8 mouse cellular contexts compared by ENCODE assay signal in the genomic region with DNA sequence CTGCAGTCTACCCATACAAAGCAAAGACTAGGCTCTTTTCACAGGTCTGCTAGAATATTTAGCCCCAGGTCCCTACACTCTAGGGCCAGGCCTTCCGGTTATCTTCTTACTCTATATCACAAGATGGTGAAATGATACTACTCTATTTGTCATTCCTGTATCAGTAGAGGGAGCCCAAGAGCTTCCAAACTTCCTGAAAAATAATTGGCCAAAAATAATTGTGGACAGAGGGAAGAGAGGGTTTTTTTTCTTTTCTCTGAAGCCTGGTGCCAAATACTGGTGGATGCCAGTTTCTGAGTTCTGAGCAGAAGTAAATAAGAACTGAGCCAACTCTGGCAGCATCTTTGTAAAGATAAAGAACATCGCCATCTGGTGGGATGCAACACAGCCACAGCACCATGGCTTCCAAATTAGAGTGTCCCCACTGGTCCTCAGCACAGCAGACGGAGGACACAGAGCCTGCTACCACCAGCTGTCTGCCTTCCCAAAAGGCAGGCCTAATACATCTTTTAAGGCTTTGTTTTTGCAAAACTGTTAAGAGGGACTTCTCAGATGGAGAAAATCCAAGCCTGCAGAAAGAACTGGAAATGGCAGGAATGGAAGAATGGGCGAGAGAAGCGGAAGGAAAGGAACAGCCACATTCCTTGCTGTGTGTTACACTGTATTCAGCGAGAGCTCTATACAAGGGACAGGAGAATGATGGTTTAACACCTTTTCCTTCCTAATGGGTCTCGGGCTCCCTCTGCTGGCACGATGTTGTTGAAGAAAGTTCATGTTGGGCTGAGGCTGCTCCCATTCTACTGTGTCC.
A peak's percentile ranks its signal among the peaks of the same experiment; 100 is the strongest.
DNase-seq lines count a peak whose midpoint lies in the region; ATAC-seq and TF ChIP-seq lines count a peak whose summit lies in the region.

No protein-coding gene starts in this region.

- no peak overlapping the region for H3K4me2 ChIP-seq in midbrain, embryonic 11.5 days

- TF ChIP-seq POLR2A in small intestine, adult 2 months (IDR thresholded peaks at IDR 0.05; ENCODE audit: low read depth, low read length): no peak

- peak; percentile 63 for TF ChIP-seq CTCF in left cerebral cortex, adult 2 months (IDR thresholded peaks at IDR 0.05)
- TF ChIP-seq CTCF in small intestine, adult 2 months (IDR thresholded peaks at IDR 0.05; ENCODE audit: extremely low read depth, insufficient read length, insufficient replicate concordance, low read depth, low read length): peak; percentile 29; the same call in 1 of the 2 replicates

- WGBS in midbrain, embryonic 11.5 days: 45% methylated on average over 8 of the region's 8 CpGs
- 56% methylated on average over 8 of the region's 8 CpGs for WGBS in small intestine, adult 2 months

- intact Hi-C loops in left cerebral cortex, adult 2 months (cut with DNase I): loop anchor here (1.0 to 10.0 kb wide), 3 partner anchors 200 to 710 kb away; no protein-coding TSS in a partner anchor

- H3K4me1 ChIP-seq in midbrain, embryonic 11.5 days (ENCODE audit: control insufficient read depth, insufficient read depth, low read length): no peaks in the 10 kb centered on the region
- peaks cover 7% of the 10 kb centered on the region for H3K4me1 ChIP-seq in small intestine, adult 2 months (ENCODE audit: control insufficient read depth, insufficient read depth, insufficient read length, low read length)

- no peaks in the 10 kb centered on the region for H3K9me3 ChIP-seq in midbrain, embryonic 11.5 days (ENCODE audit: control insufficient read depth, low read length)

- 0 out of 2 replicates have a peak overlapping the region, but pooled peaks have one; percentile 7 for H3K27ac ChIP-seq in left cerebral cortex, adult 2 months
- no peak overlapping the region for H3K27ac ChIP-seq in midbrain, embryonic 11.5 days (ENCODE audit: low read depth, low read length)
- H3K27ac ChIP-seq in small intestine, adult 2 months (ENCODE audit: insufficient read depth, low read depth, low read length): no peak overlapping the region

- DNase-seq in NIH3T3 (ENCODE audit: low read depth): peak; percentile 70
- peak; percentile 87 to 90 for DNase-seq in cerebellum, adult 18-20 months
- peak; percentile 87 for DNase-seq in induced T-regulatory cell, adult 2 months (ENCODE audit: low read depth)
- DNase-seq in left cerebral cortex, adult 2 months (ENCODE audit: extremely low spot score in 1 of 2, low spot score in 2 of 2): peak; percentile 77 to 83
- DNase-seq in midbrain, embryonic 11.5 days (ENCODE audit: low spot score, missing footprints): peak; percentile 98

- H3K4me3 ChIP-seq in left cerebral cortex, adult 2 months: no peak overlapping the region
- H3K4me3 ChIP-seq in midbrain, embryonic 11.5 days (ENCODE audit: low read depth, low read length): no peak overlapping the region
- H3K4me3 ChIP-seq in small intestine, adult 2 months (ENCODE audit: low read depth, low read length): no peak overlapping the region

- no peaks in the 10 kb centered on the region for H3K36me3 ChIP-seq in midbrain, embryonic 11.5 days (ENCODE audit: control insufficient read depth, insufficient read depth, low read length)
- H3K36me3 ChIP-seq in small intestine, adult 2 months (ENCODE audit: control insufficient read depth, insufficient read depth, low read length): peaks cover 12% of the 10 kb centered on the region

- no peaks in the 10 kb centered on the region; the same call in 1 of the 2 replicates for H3K27me3 ChIP-seq in midbrain, embryonic 11.5 days (ENCODE audit: control insufficient read depth, insufficient read depth, low read length)
- H3K27me3 ChIP-seq in small intestine, adult 2 months (ENCODE audit: control insufficient read depth, insufficient read depth, low read length): no peaks in the 10 kb centered on the region

- H3K9ac ChIP-seq in midbrain, embryonic 11.5 days (ENCODE audit: low read length): no peak overlapping the region

- peak; percentile 92 for ATAC-seq in frontal cortex, adult (ENCODE audit: low TSS enrichment)
- ATAC-seq in midbrain, embryonic 11.5 days (ENCODE audit: low FRiP score): peak; percentile 86
- no peak for ATAC-seq in erythroblast, adult 5-6 weeks (replicated peaks; ENCODE audit: low FRiP score, poor library complexity, severe bottlenecking)
